11 mouse cellular contexts compared by ENCODE assay signal in genomic region chr3:103386292-103387031, GRCm38 (mm10).
DNase-seq lines count a peak whose midpoint lies in the region; ATAC-seq lines count a peak whose summit lies in the region.
"Had no signal": no experiment of that assay in that cellular context is flagged by ENCODE, and none has a peak within 500 bp of the region (broad histone marks: within the 10 kb centered on the region; RNA-seq: fewer than 3 reads in every experiment).

No protein-coding gene starts in this region.

- H3K9ac ChIP-seq in hindbrain, embryonic 13.5 days, result no peak overlapping the region

- intact Hi-C loops in left cerebral cortex, postnatal 4 days (cut with DNase I), result loop anchor here (10.0 kb wide), 1 partner anchor 202 kb away; no protein-coding TSS in a partner anchor

- no peak overlapping the region for H3K27ac ChIP-seq in hindbrain, embryonic 13.5 days
- H3K27ac ChIP-seq: macrophage had no signal

- no peaks in the 10 kb centered on the region for H3K9me3 ChIP-seq in hindbrain, embryonic 13.5 days

- 89% methylated on average over 16 of the region's 16 CpGs for WGBS in hindbrain, embryonic 13.5 days

- no peaks in the 10 kb centered on the region for H3K27me3 ChIP-seq in hindbrain, embryonic 13.5 days

- H3K4me3 ChIP-seq in hindbrain, embryonic 13.5 days, result no peak overlapping the region

- H3K4me1 ChIP-seq in hindbrain, embryonic 13.5 days (replicated peaks), result no peaks in the 10 kb centered on the region

- H3K4me2 ChIP-seq in hindbrain, embryonic 13.5 days, result no peak overlapping the region

- ATAC-seq in inflammation-experienced regulatory T-cells, adult 6 months, result peak; percentile 63
- no peak for ATAC-seq in hindbrain, embryonic 13.5 days (ENCODE audit: low FRiP score)

- no peaks in the 10 kb centered on the region for H3K36me3 ChIP-seq in hindbrain, embryonic 13.5 days

- DNase-seq in gastrocnemius, postnatal 25 days, result peak; percentile 47
- no peak for DNase-seq in gastrocnemius, postnatal 10 days
- peak; percentile 84 to 89 for DNase-seq in CD8-positive naive resting alpha-beta T cell, adult 2 months (ENCODE audit: low read depth in 2 of 2, low spot score in 2 of 2)
- DNase-seq in spleen, postnatal 36 days (ENCODE audit: low spot score in 2 of 2), result peak; percentile 66 to 67
- DNase-seq in ovary, postnatal 14 days (ENCODE audit: low spot score), result no peak
- DNase-seq in left cerebral cortex, postnatal 4 days, result no peak
- DNase-seq: cerebellum, postnatal 25 days; kidney, adult 2 months had no signal

Comparison
In these comparisons a context has a peak if more than half of its experiments do, and no peak if none do; other contexts are left out.
1. DNase-seq: peak in gastrocnemius, postnatal 25 days (single experiment), CD8-positive naive resting alpha-beta T cell, adult 2 months (2 of 2) and spleen, postnatal 36 days (2 of 2); none in gastrocnemius, postnatal 10 days (single experiment), ovary, postnatal 14 days (single experiment) and left cerebral cortex, postnatal 4 days (single experiment).